Mouse (Mus musculus) monocyte, adult 2 months (primary cell): ENCODE measurements around the gene Mtrf1.
"Not testable (repeated sequence)": the region's sequence is repeated elsewhere in the genome, so short reads cannot be mapped to it uniquely, and the experiment has no call there.

ENCODE experiments used
- DNase-seq, 2 experiments: peaks; one replicate each; pipeline ENCODE4 v3.0.0; 2022; ENCODE audit warnings: low spot score in 2 of 2, low read depth in 1 of 2

Gene Mtrf1

DNA sequence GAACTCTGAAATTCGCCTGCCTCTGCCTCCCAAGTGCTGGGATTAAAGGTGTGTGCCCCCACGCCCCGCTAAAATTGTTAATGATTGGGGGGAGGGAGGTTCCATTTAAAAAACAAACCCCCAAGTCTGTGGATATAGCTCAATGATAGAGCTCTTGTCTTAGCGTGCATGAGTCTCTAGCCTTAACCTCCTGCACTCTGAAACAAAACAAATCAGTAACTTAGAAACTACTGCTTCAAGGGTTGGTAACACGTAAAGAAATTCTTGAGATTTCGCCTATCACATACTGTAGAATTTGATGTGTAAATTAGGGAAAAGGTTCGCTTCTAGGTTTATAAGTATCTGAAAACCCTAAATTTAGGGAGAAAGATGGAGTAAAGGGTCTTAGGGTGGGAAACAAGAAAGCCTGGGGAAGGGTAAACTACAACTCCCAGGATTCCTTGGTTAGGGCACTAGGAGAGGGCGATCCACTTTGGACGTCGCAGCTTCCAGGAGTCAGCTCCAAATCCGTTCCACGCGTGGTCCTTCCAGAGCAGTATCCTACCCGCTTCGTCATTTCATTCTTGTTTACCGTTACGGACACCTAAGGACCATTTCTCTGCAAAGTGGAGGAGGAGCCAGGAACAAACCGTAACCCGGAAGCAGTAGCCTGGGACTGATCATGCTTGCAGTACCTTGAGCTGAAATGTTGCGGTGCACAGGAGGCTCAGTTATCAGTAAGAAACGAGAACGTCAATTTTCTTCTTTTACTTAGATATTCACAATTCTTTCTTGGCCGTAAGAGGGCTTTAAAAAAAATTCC, at the start of gene Mtrf1:
Mtrf1 (plus strand) TSS at position 452 of the 802 bp plus-strand sequence.
- peak; percentile 29 to 40 for DNase-seq

DNA sequence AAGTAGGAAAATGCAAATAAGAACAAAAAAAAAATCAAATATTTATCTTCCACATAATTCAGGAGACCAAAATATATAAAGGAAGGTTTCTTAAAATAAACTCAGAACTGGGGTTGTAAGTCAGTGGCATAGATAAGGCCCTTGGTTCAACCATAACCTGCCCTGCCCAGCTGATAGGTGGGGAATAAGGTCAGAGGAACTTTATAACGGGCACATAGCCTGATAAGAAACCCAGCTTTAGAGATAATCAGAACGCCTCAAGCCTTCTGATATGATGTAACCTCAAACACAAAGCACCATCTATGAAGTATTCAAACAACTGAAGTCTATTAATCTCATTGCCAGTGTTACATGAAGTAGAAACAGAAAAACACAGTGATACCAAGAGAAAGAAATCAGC, 39.5 kb upstream of the Mtrf1 start:
- no peak for DNase-seq

DNA sequence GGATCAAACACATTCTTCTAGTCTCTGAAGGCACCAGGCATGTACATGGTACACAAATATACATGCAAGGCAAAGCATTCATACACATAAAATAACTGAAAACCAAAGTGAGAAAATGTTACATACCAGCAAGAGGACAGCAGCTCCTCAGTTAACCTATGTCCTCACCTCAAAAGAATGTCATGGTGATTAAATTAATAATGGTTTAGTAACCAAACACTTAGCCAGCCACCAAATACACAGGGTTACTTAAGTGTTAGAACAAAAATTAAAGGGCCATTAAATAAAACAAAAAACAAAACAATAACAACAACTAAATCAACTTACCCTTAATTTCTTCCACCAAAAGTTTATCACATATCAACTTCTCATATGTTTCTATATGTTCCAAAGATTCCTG, 20.5 kb upstream of the Mtrf1 start:
- DNase-seq, result no peak

DNA sequence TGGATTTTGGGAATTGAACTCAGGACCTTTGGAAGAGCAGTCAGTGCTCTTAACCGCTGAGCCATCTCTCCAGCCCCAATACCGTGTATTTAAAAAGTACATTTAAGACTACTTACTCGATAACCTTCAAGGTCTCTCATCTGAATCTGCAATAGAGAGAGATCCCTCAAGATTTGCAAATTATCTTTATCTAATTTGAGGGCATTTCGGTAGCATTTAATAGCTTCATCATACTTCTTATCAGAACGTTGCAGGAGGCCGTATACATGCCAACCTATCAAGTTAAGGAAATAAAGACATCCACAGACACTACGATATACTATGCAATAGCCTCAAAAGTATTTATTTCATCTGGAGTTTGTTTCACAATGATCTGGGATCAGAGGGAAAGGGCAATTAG, 14.5 kb upstream of the Mtrf1 start:
- no peak for DNase-seq

DNA sequence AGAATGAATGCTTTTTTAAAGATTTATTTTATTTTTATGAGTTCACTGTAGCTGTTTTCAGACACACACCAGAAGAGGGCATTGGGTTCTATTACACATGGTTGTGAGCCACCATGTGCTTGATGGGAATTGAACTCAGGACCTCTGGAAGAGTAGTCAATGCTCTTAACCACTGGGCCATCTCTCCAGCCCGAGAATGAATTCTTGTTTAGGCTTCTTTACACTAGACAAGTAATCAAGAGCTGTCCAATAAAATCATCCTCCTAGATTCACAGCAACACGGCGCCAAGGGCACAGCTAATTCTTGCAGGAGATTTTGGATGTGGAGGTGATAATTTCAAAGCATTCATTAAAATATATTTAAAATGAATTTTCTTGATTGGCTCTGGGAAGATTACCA, 9.3 kb upstream of the Mtrf1 start:
- DNase-seq, result no peak

DNA sequence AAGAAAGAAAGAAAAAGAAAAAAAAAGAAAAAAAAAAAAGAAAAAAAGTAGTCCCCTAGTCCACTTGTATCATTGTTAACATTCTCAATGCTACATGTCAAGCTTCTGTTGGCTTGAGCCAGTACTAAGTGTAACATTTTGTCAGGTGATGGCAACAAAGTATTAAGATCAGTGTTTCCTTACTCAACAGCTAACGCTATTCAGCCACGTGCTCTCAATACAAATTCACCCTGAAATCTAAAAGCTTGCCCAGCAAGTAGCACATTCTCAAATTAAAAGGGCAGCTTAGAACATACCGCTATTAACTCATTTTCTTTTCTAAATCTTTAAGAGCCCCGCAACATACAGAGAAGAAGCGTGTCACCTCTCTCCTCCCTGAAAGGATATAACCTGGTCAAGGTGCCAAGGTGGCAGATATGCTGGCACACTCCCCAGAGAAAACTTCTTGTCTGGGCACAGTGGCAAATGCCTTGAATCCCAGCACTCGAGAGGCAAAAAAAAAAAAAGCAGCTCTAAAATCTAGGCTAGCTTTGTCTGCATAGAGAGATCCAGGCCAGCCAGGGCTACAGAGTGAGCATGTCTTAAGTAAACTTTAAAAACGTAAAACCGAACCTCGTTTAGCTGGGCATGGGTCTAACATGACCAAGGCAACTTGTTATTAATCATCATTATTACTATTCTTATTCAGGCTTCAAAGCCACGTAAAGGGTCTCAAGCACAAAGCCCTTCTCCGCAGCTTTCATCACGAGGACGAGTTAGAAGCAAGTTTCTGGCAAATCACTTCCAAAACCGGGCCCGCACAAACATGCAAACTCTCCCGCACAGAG, 7.9 kb upstream of the Mtrf1 start:
- DNase-seq, result no peak

DNA sequence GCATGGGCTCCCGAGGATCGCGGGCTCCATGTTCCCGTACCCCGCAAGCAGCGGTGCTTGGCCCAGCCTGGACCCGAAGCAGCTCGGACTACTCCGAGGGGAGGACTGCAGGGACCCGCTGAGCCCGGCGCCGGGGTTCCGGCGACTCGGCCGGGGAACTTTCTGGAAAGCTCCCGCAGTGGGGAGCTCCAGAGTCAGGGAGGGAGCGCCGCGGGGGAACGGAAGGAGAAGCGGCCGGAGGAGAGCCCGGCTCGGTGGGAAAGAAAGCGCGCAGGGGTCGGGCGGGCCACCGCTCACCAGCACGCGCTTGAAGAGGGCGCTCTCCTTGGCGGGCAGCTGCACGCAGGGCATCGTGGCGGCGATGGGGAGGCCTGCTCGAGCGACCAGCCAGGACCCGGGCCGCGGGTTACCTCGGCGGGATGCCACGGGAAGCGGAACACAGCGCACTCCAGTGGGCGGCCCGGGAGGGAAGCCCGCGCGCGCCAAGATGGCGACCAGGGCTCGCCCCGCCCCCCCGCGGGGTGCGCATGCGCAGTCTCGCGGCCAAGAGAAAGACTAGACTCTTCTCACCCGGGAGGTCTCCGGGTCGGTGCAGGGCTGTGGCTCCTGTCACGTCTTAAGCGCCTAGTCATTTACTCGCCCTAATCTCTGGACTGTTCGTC, 7.2 kb upstream of the Mtrf1 start, which contains the start of gene Naa16:
Naa16 (minus strand) TSS at position 514 of the 662 bp plus-strand sequence.
- peak; percentile 66 to 83 for DNase-seq

DNA sequence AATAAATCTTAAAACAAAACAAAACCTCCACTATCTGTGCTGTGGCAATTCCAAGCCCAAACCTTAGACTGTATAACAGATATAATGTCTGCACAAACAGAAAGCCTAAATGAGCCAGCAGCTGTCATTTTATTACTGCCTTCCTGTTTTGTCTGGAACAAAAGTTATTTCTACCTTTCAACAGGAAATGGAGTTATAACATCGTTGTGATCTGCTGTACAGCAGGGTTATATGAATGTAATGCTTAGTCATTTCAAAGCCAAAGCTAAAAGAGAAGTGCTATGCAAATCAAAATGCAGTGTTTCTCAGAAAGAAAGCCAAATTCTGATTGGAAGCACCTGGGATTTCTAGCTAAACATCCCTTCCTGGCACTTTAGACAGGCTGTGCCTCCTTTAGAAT, 4.3 kb upstream of the Mtrf1 start:
- DNase-seq, result no peak

DNA sequence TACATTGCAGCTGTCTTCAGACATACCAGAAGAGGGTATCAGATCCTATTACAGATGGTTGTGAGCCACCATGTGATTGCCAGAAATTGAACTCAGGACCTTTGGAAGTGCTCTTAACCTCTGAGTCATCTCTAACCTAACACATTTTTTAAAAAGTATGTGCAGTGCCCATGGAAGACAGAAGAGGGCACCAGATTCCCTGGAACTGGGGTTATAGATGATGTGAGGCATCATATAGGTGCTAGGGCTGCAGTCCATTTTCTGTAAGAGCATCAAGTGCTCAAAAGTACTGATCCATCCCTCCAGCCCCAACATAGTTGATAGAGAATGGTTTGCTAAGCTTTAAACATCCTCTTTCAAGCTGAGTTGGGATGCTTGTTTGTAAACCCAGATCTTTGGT, 3.0 kb upstream of the Mtrf1 start:
- peak; percentile 7 to 26 for DNase-seq

DNA sequence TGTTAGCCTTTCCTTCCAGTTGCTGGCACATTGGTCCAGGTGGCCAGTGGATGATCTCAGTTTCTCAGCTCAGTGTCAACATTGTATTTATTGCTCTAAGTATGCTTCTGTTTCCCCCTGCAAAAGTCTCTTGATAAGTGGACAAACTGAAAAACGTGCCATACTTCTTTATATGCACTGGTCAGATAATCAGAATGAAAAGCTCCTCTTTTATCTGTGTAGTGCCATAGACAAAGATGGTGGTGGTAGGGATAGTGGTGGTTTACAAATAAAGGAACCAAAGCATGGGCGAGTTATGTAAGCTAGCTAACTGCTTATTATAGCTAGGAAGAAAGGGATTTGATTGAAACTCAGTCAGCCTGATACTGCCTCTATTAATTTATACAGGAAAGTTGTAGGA, 10.1 kb downstream of the Mtrf1 start:
- no peak for DNase-seq

DNA sequence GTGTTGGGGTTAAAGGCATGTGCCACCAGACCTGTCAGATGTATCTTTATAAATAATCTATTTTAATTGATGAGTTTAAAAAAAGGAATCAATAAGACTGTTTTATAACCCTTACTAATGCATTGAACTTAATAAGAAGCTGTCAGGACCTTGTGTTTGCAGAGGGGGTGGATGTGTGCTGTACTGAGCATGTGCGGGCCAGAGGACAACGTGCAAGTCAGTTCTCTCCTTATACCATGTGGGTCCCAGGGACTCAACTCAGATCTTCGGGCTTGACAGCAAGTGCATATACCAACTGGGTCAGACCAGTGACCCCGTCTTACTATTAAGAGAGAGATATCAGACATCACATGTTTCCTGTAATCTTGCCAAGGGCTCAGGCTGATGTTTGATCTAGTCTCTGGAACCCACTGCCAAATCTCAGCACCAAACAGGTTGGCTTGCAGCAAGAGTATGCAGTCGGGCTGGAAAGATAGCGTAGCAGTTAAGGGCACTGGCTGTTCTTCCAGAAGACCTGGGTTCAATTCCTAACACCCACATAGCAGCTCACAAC, 11.8 kb downstream of the Mtrf1 start:
- no peak for DNase-seq

DNA sequence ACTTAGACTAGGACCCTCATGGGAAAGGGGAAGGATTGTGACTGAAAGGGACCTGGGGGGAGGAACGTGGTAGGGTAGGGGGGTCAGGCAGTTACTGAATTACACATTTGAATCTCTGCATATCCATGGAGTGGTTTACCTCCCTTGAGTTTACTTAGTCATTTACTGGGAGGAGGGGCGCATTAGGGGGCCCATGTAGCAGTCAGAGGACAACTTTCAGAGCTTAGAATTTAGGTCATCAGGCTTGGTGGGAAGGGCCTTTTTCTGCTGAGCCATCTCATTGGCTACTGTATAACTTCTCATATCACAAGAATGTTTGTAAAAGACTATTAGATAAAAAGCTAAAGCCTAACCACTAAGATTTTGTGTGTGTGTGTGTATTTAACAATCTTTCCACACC, 13.1 kb downstream of the Mtrf1 start:
- no peak for DNase-seq

DNA sequence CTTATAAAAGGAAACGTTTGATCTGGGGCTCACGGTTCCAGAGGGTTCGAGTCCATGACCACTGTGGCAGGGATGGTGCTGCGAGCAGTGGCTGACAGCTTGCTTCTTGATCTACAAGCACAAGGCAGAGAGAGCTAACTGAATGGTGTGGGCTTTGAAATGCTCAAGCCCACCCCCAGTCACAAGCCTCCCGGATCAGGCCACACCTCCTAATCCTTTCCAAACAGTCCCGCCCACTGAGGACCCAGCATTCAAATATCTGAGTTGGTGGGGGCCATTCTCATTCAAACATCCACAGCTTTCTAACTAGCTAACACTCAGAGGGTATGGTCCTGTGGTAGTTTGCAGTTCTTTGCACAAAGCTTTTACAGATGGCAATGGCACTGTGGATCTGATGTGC, 15.5 kb downstream of the Mtrf1 start:
- no peak for DNase-seq

DNA sequence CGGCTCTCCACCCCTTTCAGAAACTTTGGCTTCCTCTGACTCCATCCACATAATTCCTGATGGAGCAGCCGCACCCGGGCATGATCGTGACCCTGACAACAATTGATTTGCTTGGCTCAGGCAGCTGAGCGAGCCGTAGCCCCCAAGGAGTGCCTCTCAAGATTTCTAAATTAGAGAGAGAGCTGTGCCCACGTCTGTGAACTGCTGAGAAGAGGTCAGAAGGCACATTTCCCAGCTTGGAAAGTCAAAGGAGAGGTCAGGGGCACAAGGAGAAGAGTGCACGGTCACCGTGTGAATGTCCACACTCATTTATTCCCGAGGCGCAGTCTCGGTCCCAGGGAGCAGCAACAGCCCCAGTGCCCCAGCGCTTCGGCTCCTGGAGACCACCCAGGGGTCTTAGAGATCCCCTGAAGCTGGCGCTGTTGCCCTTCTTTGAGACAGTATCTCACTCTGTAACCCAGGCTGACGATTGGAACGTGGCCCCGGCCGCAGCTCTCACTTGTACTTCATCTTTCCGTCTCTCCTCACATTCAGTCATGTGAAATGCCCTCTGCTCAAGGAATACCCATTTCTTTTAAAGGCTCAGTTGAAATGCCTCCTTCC, 22.6 kb downstream of the Mtrf1 start:
- DNase-seq, result no peak

DNA sequence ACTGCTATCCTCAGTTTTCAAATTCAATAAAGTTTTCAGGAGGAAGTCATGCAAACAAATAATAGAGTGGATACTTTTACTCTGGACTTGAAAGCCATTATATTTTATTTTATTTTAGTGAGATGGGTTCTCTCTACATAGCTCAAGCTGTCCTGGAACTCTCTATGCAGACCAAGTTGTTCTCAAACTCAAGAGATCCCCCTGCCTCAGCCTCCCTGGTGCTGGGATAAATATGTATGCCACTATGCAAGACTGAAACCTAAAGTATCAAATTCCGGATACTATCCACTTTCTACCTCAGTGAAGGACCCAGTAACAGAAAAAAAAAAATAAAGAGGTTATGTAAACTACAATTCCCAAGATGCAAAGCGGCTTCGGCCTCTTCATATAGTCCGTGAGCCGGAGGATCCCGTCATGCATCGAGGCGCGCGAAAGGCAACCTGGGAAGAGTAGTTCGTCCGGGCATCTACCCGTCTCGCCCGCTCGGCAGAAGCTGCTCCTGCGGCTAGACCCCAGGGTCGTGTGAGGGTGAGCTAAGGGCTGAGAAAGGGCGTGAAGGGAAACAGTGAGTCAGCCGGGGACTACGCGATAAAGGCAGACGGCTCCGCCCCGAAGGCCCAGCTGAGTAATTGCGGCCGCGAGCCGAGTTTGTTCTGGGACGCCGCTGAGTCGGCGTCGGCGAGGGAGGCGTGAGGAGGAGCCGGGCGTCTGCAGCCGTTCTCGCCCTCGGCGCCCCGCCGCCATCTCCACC, 28.6 kb downstream of the Mtrf1 start, which contains the start of gene Kbtbd7:
Kbtbd7 (plus strand) TSS at position 533 of the 751 bp plus-strand sequence.
- DNase-seq, result peak; percentile 92 to 95

DNA sequence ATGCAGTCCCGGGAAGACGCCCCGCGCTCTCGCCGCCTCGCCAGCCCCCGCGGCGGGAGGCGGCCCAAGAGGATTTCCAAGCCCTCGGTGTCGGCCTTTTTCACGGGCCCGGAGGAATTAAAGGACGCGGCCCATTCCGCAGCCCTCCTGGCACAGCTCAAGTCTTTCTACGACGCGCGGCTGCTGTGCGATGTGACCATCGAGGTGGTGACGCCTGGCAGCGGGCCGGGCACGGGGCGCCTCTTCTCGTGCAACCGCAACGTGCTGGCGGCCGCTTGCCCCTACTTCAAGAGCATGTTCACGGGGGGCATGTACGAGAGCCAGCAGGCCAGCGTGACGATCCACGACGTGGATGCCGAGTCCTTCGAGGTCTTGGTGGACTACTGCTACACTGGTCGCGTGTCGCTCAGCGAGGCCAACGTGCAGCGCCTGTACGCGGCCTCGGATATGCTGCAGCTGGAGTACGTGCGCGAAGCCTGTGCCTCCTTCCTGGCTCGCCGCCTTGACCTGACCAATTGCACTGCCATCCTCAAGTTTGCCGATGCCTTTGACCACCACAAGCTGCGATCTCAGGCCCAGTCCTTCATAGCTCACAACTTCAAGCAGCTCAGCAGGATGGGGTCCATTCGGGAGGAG, 29.3 kb downstream of the Mtrf1 start:
- DNase-seq, result not testable (repeated sequence)

DNA sequence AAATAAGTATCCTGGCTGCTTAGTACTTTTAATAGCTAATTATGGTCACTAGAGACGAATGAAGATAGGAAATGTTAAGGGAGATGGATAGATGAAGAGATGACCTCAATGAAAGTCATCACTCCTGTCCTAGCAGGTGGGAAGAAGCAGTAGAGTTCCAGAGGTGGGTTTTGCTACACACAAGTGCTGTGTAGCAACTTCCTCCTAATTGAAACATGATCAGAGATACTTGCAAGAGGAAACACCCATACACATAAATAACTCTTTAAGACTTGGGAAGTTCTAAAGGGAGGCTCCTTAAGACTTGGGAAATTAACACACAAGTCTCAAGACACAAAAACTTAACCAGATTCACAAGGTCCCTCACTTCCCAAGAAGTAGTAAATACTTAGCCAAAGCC, 36.5 kb downstream of the Mtrf1 start:
- DNase-seq, result no peak

DNA sequence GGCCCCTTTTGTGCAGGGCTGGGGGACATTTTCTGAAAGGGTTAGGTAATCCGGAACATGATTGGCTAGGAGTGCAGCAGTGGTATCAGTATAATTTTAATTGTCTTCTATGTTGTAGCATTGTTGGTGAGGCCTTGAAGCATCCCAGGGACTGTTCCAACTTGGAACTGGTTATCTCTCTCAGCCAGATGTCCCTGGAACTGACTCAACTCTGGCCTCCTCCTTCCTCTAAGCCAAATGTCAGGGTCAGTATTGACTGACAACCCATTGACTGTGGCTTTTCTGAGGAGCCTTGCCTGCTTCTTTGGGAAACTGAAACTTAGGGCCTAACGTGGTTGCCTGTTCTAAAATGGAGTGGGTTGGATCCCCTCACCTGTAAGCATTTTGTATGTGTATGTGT, 43.1 kb downstream of the Mtrf1 start:
- DNase-seq, result no peak

DNA sequence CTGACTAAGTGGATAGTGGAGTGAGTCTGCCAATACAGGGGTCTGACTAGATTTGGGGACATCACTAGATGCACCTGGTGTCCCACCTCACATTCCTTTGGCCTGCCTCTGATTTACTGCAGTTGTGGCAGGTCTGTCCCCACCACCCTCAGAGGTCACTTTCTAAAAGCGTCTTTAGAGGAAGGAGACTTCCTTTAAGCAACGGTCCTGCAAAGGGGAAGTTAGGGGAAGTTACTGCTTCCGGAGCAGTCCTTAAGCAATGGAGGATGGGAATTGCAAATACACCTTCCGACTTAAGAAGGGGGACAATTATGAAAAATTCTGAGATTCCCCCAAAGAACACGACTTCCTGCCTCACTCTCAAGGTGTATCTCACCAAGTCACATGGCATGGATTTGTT, 43.9 kb downstream of the Mtrf1 start:
- DNase-seq, result peak in 1 of 2 experiments; percentile 23

DNA sequence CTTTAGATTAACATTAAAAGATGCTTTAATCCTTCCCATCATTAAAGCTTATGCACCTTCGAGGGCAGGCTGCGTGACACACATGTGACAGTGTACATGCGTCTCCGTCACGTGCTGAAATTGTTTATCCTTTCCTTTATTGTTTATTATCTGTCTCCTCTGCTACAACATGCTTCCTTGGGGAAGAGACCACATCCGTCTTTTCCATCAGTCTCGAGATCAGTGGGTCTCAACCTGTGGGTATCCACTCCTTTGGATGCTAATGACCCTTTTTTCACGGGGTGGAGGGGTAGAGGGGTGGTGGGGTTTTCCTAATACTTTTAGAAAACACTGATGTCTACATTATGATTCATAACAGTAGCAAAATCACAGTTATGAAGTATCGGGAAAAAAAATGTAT, 47.0 kb downstream of the Mtrf1 start:
- no peak for DNase-seq
